Mouse (Mus musculus) heart, adult 2 months (tissue): Measurements from ENCODE around the gene Il22ra2. TPM values are rescaled to one million over a fixed set of nuclear protein-coding genes. Genes with fewer than 3 reads are reported as not detected.

Source experiments
- DNase-seq, 2 experiments: peaks; one replicate each; pipeline ENCODE4 v3.0.0; 2021
- H3K27ac ChIP-seq: fragments of 200-600 bp; 2 replicates; pipeline ENCODE4 v1.8.1; 2022
- H3K27me3 ChIP-seq: fragments of 200-500 bp; 2 replicates; pipeline ENCODE4 v1.6.1; 2012; ENCODE audit warnings: mild to moderate bottlenecking, low read length, inconsistent platforms, mixed read lengths; ENCODE audit not compliant: control insufficient read depth, insufficient read depth
- H3K36me3 ChIP-seq: fragments of 200-500 bp; 2 replicates; pipeline ENCODE4 v1.6.1; 2012; ENCODE audit warnings: low read length, inconsistent platforms; ENCODE audit not compliant: control insufficient read depth, insufficient read depth
- H3K4me1 ChIP-seq: fragments of 200-500 bp; 2 replicates; pipeline ENCODE4 v1.6.1; 2011; ENCODE audit warnings: low read length; ENCODE audit not compliant: control insufficient read depth, insufficient read depth
- H3K4me3 ChIP-seq: fragments of 200-600 bp; 2 replicates; pipeline ENCODE4 v1.8.1; 2022
- H3K79me2 ChIP-seq: fragments of 200-500 bp; replicated peaks from 2 replicates; pipeline ENCODE4 v1.6.1; 2012; ENCODE audit warnings: mild to moderate bottlenecking, inconsistent platforms, low read length, moderate library complexity, mixed read lengths; ENCODE audit not compliant: control insufficient read depth, insufficient read depth
- H3K9ac ChIP-seq: fragments of 200-500 bp; 2 replicates; pipeline ENCODE4 v1.6.1; 2012; ENCODE audit warnings: low read depth, mild to moderate bottlenecking, control low read depth, inconsistent platforms, low read length, mixed read lengths
- CTCF ChIP-seq: fragments of 200-600 bp; IDR thresholded peaks from 2 replicates; pipeline ENCODE4 v1.8.1; 2022; ENCODE audit warnings: antibody characterized with exemption, mild to moderate bottlenecking, moderate library complexity
- EP300 ChIP-seq: fragments of 200-500 bp; IDR thresholded peaks from 2 replicates; pipeline ENCODE4 v1.6.1; 2011; ENCODE audit warnings: low read depth, low read length, control low read depth; ENCODE audit not compliant: insufficient read depth
- POLR2A ChIP-seq: fragments of 200-500 bp; IDR thresholded peaks from 2 replicates; pipeline ENCODE4 v1.6.1; 2011; ENCODE audit warnings: mild to moderate bottlenecking, low read depth, low read length, control low read depth; ENCODE audit not compliant: insufficient read depth
- WGBS: fragments of 180-500 bp; shearing (Covaris S2); methylation state at CpG from one replicate; pipeline ENCODE4 v1.1.7; 2018; 5-methylcytosine and 5-hydroxymethylcytosine counted together
- intact Hi-C: fragments of 180-260 bp; cut with DNase I; formaldehyde crosslinking; loops from one replicate; pipeline ENCODE4 v1.15.1; 2025
- polyA plus RNA-seq: library from polyadenylated mRNA; depleted of rRNA; stranded (reverse); fragments of >200 nt; gene quantifications from 2 replicates; pipeline ENCODE4 v1.2.3, GENCODE M21; 2012
- total RNA-seq, 2 experiments: library from RNA; stranded (reverse); gene quantifications; 2 replicates each; pipeline ENCODE4 v1.2.3; 2021

Il22ra2 gene
- total and polyA plus RNA-seq, 3 experiments: not detected

- TF ChIP-seq CTCF (no peak), POLR2A (peak; percentile 40; the same call in 1 of the 2 replicates), EP300 (0 out of 2 replicates have a peak, but pooled peaks have one; percentile 11)
- peak overlapping the region; percentile 94 for H3K27ac ChIP-seq
- peaks cover 4% of the 10 kb centered on the region for H3K79me2 ChIP-seq
- peak overlapping the region; percentile 5; the same call in 1 of the 2 replicates for H3K4me3 ChIP-seq
- WGBS: 39% methylated on average over 3 of the region's 3 CpGs
- H3K4me1 ChIP-seq: peaks cover 16% of the 10 kb centered on the region
- DNase-seq: no peak
- H3K36me3 ChIP-seq: peaks cover 29% of the 10 kb centered on the region
- H3K27me3 ChIP-seq: no peaks in the 10 kb centered on the region
- intact Hi-C loops: loop anchor here (5.0 to 10.0 kb wide), 3 partner anchors 102 to 580 kb away; partner anchors contain the start of genes Pex7 and Tnfaip3
- H3K9ac ChIP-seq: no peak overlapping the region
Observed at GRCm38 (mm10) chr10:19594201-19594905, 27.4 kb upstream of the Il22ra2 start.

GRCm38 (mm10) chr10:19596866-19597265 lies 24.9 kb upstream of the Il22ra2 start:
- H3K79me2 ChIP-seq: peaks cover 4% of the 10 kb centered on the region
- H3K9ac ChIP-seq: no peak overlapping the region
- TF ChIP-seq POLR2A (no peak), EP300 (no peak), CTCF (no peak)
- H3K4me3 ChIP-seq: no peak overlapping the region
- H3K4me1 ChIP-seq: peaks cover 14% of the 10 kb centered on the region
- no peaks in the 10 kb centered on the region for H3K27me3 ChIP-seq
- intact Hi-C loops: loop anchor here (5.0 to 10.0 kb wide), 5 partner anchors 40 to 582 kb away; partner anchors contain the start of genes Pex7 and Tnfaip3
- peaks cover 47% of the 10 kb centered on the region for H3K36me3 ChIP-seq
- DNase-seq: no peak
- no peak overlapping the region; the same call in 1 of the 2 replicates for H3K27ac ChIP-seq
- WGBS: 46% methylated on average over 4 of the region's 4 CpGs

- no peaks in the 10 kb centered on the region for H3K27me3 ChIP-seq
- H3K4me1 ChIP-seq: peaks cover 12% of the 10 kb centered on the region
- H3K27ac ChIP-seq: no peak overlapping the region
- 91% methylated on average over 11 of the region's 11 CpGs for WGBS
- no peak for TF ChIP-seq CTCF
- no peak for TF ChIP-seq POLR2A
- H3K36me3 ChIP-seq: peaks cover 51% of the 10 kb centered on the region
- H3K4me3 ChIP-seq: no peak overlapping the region
- intact Hi-C loops: loop anchor here (5.0 to 10.0 kb wide), 5 partner anchors 41 to 583 kb away; partner anchors contain the start of genes Pex7 and Tnfaip3
- peaks cover 4% of the 10 kb centered on the region for H3K79me2 ChIP-seq
- DNase-seq: no peak
- no peak overlapping the region for H3K9ac ChIP-seq
Observed at GRCm38 (mm10) chr10:19598091-19598490, 23.7 kb upstream of the Il22ra2 start.

GRCm38 (mm10) chr10:19599331-19600092 lies 22.3 kb upstream of the Il22ra2 start:
- DNase-seq: no peak
- H3K36me3 ChIP-seq: peaks cover 51% of the 10 kb centered on the region

GRCm38 (mm10) chr10:19600093-19600420 lies 21.7 kb upstream of the Il22ra2 start:
- intact Hi-C loops: loop anchor here (5.0 kb wide), 1 partner anchor 72 kb away; no protein-coding TSS in a partner anchor
- peaks cover 50% of the 10 kb centered on the region for H3K36me3 ChIP-seq
- DNase-seq: no peak

More at GRCm38 (mm10) chr10:19599331-19600092, 22.3 kb upstream of the Il22ra2 start:
- Histone ChIP-seq H3K79me2 (peaks cover 2% of the 10 kb centered on the region), H3K9ac (no peak overlapping the region), H3K4me3 (no peak overlapping the region), H3K27me3 (no peaks in the 10 kb centered on the region), H3K27ac (peak overlapping the region; percentile 1; the same call in 1 of the 2 replicates), H3K4me1 (peaks cover 6% of the 10 kb centered on the region)
- intact Hi-C loops: loop anchor here (5.0 to 10.0 kb wide), 6 partner anchors 42 to 585 kb away; partner anchors contain the start of genes Pex7 and Tnfaip3
- TF ChIP-seq POLR2A: no peak
- no peak for TF ChIP-seq EP300
- no peak for TF ChIP-seq CTCF
- 59% methylated on average over 6 of the region's 6 CpGs for WGBS

More at GRCm38 (mm10) chr10:19600093-19600420, 21.7 kb upstream of the Il22ra2 start:
- no peak for TF ChIP-seq POLR2A
- no peak for TF ChIP-seq CTCF
- no peak for TF ChIP-seq EP300
- peaks cover 2% of the 10 kb centered on the region for H3K79me2 ChIP-seq
- H3K27ac ChIP-seq: no peak overlapping the region
- no peak overlapping the region for H3K4me3 ChIP-seq
- 62% methylated on average over 3 of the region's 3 CpGs for WGBS
- H3K4me1 ChIP-seq: peaks cover 5% of the 10 kb centered on the region
- no peaks in the 10 kb centered on the region for H3K27me3 ChIP-seq
- H3K9ac ChIP-seq: no peak overlapping the region
